Mouse (Mus musculus): ENCODE results near the gene Cd52. TPM values are rescaled to one million over a fixed set of nuclear protein-coding genes. Genes with fewer than 3 reads are reported as not detected.

Cd52 gene
- polyA plus RNA-seq, 1 experiment from 2014 or later = 19.7 TPM

DNA sequence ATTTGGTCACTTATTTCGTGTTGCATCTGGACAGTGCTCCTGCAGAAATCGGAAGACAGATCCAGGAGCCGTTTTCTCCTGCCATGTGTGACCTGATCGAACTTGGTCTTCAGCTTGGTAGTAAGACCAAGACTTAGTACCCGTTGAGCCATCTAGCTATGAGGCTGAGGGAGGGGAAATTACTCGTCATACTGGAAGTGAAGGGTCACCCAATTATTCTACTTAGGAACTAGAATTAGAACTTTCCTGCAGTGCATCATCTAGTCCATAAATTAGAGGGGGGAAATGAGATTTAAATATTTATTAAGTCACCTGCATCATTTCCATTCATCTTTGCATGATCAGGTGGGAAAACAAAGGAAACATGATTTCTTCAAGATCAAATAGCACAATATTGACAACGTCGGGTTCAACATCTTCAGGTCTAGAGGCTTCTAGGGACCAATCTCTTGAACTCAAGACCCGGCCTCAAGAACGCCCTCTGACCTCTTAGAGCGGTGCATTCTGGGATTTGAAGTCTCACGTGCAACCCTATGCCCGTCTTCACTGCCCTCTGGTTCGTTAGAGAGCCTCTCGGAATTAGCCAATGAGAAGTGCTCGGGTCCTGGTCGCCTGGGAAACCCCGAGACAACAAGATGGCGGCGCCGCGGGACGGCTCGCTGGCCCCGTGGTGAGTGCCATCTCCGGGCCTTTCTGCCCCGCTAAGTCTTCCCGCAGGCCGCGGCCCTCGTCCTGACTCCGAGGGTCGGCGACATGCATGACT is 7.3 kb upstream of the Cd52 start, which contains the start of gene Ubxn11:
Gene Ubxn11, plus strand, starts transcription at position 592 of the 763 bp plus-strand sequence.
- 17% methylated on average over 34 of the region's 34 CpGs for WGBS

DNA sequence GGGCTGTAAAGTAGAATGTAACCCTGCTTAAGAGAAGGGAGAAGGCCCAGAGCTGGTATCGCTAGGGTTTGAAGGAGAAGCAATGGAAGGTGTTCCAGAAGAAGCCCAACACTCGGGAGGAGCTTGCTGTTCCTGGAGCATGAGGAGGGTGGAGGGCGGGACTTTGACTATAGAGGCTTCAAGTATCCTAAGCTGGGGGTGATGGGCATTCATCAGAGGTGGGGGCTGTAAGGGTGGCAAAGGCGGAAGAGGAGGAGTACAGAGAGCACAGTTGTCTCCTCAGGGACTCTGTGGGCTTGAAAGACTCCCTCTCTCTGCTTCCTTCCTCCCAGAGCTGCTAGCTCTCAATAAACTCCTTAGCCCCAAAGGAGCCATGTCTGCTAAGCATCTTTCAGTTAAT is 5.4 kb upstream of the Cd52 start:
- WGBS = 81% methylated on average over 4 of the region's 4 CpGs
- Histone ChIP-seq H3K4me1 (peaks cover 6% of the 10 kb centered on the region), H3K36me3 (no peaks in the 10 kb centered on the region), H3K27ac (no peak overlapping the region), H3K9me3 (no peaks in the 10 kb centered on the region), H3K4me2 (no peak overlapping the region), H3K27me3 (no peaks in the 10 kb centered on the region), H3K9ac (no peak overlapping the region), H3K4me3 (no peak overlapping the region)
- ATAC-seq (ENCODE audit: borderline replicate concordance, extremely low read depth, low FRiP score, low TSS enrichment) = no peak

More for the DNA sequence above, 7.3 kb upstream of the Cd52 start, which contains the start of gene Ubxn11:
- no peaks in the 10 kb centered on the region for H3K9me3 ChIP-seq
- H3K4me3 ChIP-seq = peak within 1 kb of the TSS; percentile 64
- H3K36me3 ChIP-seq = no peaks in the 10 kb centered on the region
- H3K4me1 ChIP-seq = peaks cover 6% of the 10 kb centered on the region
- no peak within 1 kb of the TSS for H3K27ac ChIP-seq
- no peaks in the 10 kb centered on the region for H3K27me3 ChIP-seq
- peak within 1 kb of the TSS; percentile 64 for H3K4me2 ChIP-seq
- H3K9ac ChIP-seq = peak within 1 kb of the TSS; percentile 58
- ATAC-seq (ENCODE audit: borderline replicate concordance, extremely low read depth, low FRiP score, low TSS enrichment) = peak; percentile 94

DNA sequence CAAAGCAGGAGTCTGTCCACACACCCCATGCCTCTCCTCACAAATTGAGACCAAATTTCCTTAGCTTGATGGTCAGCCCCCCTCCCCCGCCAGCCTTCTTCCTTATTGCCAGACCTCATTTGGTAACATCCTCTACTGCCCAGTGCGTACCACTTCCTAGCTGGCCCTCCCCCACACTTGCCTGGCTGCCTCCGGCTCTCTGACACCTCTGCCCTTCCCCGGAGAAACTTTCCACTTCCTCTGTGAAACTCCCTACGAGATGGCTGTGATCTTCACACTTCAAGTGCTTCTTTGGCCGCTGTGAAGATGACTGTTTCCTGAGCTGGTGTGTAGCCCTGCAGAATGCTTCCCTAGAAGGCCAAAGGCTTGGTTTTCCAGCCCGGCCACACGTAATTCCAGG is 3.7 kb upstream of the Cd52 start:
- no peaks in the 10 kb centered on the region for H3K36me3 ChIP-seq
- 34% methylated on average over 8 of the region's 8 CpGs for WGBS
- no peak for ATAC-seq (ENCODE audit: borderline replicate concordance, extremely low read depth, low FRiP score, low TSS enrichment)
- no peak overlapping the region for H3K9ac ChIP-seq
- H3K4me3 ChIP-seq = no peak overlapping the region
- no peaks in the 10 kb centered on the region for H3K9me3 ChIP-seq
- H3K4me1 ChIP-seq = peaks cover 6% of the 10 kb centered on the region
- H3K27ac ChIP-seq = no peak overlapping the region
- H3K4me2 ChIP-seq = no peak overlapping the region
- no peaks in the 10 kb centered on the region for H3K27me3 ChIP-seq

DNA sequence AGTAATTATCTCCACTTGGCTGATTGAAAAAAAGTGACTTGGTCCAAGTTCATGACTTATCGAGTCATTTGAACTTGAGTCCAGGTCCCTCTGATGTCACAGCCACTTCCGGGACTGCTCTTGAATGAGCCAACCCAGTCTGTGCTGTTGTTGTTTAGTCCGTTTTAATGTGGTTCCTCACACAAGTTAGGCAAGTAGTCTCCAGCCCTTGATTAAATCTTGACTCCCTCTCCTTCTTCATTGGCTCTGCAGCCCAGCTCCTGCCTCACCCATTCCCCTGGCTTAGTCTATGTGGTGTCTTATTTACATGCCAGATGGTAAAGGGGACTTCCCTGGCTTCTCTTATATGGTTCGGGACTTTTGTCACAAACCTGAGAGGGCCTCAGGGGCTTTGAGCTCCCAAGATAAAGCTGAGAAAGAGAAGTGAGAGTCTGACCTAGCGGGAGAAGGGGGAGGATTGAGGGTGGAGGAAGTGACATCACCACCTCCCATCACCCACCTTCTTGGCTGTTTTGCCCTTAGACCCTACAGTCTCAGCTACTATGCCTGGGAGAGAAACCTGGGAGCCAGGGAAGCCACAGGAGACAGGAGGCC is 2.2 kb upstream of the Cd52 start:
- Histone ChIP-seq H3K36me3 (no peaks in the 10 kb centered on the region), H3K27ac (no peak overlapping the region), H3K4me2 (no peak overlapping the region), H3K27me3 (no peaks in the 10 kb centered on the region), H3K9ac (no peak overlapping the region), H3K4me1 (no peaks in the 10 kb centered on the region), H3K4me3 (no peak overlapping the region), H3K9me3 (no peaks in the 10 kb centered on the region)
- 63% methylated on average over 5 of the region's 5 CpGs for WGBS
- no peak for ATAC-seq (ENCODE audit: borderline replicate concordance, extremely low read depth, low FRiP score, low TSS enrichment)

DNA sequence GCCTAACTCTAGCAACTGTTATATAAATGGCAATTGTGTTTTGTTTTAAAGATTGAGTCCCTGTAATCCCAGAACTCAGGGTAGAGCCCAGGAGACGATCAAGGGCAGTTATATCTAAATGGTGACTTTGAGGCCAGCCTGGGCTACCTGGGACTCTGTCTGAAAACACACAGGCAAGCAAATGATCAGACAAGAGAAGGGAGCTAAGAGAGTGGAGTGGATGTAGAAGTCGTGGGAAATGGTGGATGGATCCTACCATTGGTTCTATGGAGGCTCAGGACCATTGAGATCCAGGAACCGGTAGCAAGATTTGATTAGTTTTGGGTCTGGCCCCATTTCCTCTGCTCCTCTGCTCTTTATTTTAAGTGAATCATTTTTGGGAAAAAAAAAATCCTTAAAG is 1.2 kb upstream of the Cd52 start:
- no peak for ATAC-seq (ENCODE audit: borderline replicate concordance, extremely low read depth, low FRiP score, low TSS enrichment)
- 82% methylated on average over 3 of the region's 3 CpGs for WGBS
- Histone ChIP-seq H3K27ac (no peak overlapping the region), H3K36me3 (no peaks in the 10 kb centered on the region), H3K9me3 (no peaks in the 10 kb centered on the region), H3K4me1 (no peaks in the 10 kb centered on the region), H3K9ac (no peak overlapping the region), H3K4me3 (no peak overlapping the region), H3K4me2 (no peak overlapping the region), H3K27me3 (no peaks in the 10 kb centered on the region)

DNA sequence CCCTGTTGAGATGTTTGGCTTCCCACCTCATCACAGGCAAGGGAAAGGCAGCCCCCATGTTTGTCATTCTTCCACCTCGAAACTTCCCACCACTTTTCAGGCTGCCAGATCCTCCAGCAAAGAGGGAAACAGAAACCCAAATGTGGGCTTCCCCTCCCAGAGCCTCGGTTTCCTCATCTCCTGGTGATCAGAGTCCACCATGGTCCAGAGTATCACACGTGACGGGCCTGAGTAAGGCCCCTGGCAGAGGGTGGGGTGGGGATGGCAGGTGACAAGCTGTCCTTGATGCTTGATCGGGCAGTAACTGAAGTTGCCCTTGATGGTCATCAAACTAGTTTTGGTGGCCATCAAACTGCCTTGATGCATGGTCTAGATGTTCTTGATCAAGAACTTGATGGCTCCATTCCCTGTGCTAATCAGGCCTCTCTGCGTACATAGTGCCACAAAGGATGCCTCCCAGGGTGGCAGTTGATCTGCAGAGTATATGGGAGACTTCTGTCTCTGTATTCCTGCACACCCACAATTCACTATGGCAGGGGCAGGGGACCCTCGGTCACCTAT is 798 bp downstream of the Cd52 start:
- Histone ChIP-seq H3K27me3 (no peaks in the 10 kb centered on the region), H3K9me3 (no peaks in the 10 kb centered on the region), H3K9ac (no peak overlapping the region), H3K27ac (no peak overlapping the region), H3K4me2 (no peak overlapping the region), H3K36me3 (no peaks in the 10 kb centered on the region), H3K4me1 (no peaks in the 10 kb centered on the region), H3K4me3 (no peak overlapping the region)
- no peak for ATAC-seq (ENCODE audit: borderline replicate concordance, extremely low read depth, low FRiP score, low TSS enrichment)
- 74% methylated on average over 7 of the region's 7 CpGs for WGBS

DNA sequence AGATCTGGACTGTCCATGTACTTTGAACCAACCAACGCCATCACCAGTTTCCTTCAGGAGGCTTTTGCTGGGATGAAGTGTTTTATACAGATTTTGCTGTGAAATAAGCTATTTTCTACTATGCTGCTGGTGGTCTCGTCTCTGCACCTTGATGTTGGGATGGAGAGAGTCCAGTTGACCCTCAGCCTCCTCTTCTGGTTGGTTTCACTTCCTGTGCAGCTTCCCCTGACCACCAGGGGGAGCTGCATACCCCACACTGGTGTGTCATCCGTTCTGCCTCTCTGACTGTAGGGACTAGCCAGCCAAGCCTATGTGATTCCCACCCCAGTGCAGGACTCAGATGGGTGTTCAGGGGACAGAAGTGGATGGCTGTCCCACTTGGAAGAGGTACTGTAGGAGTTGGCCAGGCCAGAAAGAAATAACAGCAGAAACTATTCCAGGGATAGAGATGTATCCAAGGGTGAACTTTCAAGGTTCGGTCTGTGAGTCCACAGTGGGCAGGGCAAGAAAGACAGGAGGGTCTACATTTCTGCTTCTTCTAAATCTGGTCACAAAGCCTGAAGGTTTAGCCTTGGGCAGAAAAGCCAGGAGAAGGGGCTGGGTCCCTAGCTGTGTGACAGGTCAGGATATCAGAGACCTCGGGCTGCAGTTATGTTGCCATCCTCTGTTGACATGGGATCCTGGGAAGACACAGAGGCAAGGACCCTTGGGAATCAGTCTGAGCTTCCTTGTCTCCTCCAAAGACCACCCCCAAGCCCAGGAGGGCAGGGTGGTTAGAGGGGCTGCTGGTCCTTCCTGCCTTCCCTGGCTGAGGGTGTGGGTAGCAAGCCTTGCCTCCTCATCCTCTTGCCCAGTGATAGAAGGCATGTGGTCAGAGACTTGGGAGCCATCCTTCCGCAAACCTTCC is 2.2 kb downstream of the Cd52 start:
- WGBS = 67% methylated on average over 6 of the region's 6 CpGs
- no peaks in the 10 kb centered on the region for H3K36me3 ChIP-seq
- H3K27ac ChIP-seq = no peak overlapping the region
- no peaks in the 10 kb centered on the region for H3K9me3 ChIP-seq
- H3K27me3 ChIP-seq = no peaks in the 10 kb centered on the region
- H3K9ac ChIP-seq = no peak overlapping the region
- no peak for ATAC-seq (ENCODE audit: borderline replicate concordance, extremely low read depth, low FRiP score, low TSS enrichment)
- H3K4me3 ChIP-seq = no peak overlapping the region
- H3K4me2 ChIP-seq = no peak overlapping the region
- no peaks in the 10 kb centered on the region for H3K4me1 ChIP-seq

DNA sequence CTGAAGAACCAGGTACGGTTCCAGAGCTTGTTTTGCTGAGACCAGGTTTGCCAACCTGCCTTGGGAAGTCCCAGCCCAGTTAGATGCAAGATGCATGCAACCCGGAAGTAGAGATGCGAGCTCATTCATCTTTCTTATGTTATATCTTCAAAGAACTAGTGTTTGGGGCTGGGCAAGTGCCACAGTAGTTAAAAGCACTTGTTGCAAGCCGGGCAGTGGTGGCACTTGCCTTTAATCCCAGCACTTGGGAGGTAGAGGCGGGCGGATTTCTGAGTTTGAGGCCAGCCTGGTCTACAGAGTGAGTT is 3.7 kb downstream of the Cd52 start:
- no peaks in the 10 kb centered on the region for H3K9me3 ChIP-seq
- WGBS = 78% methylated on average over 6 of the region's 6 CpGs
- H3K36me3 ChIP-seq = no peaks in the 10 kb centered on the region
- no peaks in the 10 kb centered on the region for H3K4me1 ChIP-seq
- H3K27ac ChIP-seq = no peak overlapping the region
- ATAC-seq (ENCODE audit: borderline replicate concordance, extremely low read depth, low FRiP score, low TSS enrichment) = no peak
- H3K27me3 ChIP-seq = no peaks in the 10 kb centered on the region
- no peak overlapping the region for H3K9ac ChIP-seq
- no peak overlapping the region for H3K4me2 ChIP-seq
- H3K4me3 ChIP-seq = no peak overlapping the region

DNA sequence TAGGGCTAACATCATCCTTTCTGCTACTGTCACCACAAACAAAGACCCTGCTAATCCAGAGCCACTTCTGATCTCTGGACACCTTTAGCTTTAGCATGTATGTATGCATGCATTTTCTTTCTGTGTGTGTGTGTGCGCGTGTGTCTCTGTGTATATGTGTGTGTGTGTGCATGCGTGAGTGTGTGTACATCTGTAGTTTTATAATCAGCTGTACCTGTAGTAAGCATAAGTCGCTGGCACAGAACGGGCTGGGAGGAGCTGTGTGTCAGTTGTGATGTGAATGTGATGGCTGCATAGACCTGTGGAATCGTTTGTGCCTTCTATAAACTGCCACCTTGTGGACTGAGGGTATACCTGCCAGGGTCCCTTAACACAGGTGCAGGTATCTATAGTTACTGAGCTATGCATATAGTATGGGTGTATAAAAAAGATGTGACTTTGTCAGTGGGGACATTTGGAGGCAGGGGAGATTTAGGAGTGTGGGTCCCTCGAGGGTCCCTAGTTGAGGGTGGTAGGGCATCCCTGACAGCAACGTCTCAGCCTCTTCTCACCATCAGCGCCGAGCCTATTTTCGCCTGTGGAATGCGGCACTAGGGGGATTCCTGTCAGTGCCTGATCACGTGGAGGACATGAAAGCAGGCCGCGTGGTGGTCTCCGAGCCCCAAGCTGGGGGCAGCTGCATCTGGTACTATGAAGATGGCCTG is 4.2 kb downstream of the Cd52 start:
- no peak for ATAC-seq (ENCODE audit: borderline replicate concordance, extremely low read depth, low FRiP score, low TSS enrichment)
- H3K4me2 ChIP-seq = no peak overlapping the region

DNA sequence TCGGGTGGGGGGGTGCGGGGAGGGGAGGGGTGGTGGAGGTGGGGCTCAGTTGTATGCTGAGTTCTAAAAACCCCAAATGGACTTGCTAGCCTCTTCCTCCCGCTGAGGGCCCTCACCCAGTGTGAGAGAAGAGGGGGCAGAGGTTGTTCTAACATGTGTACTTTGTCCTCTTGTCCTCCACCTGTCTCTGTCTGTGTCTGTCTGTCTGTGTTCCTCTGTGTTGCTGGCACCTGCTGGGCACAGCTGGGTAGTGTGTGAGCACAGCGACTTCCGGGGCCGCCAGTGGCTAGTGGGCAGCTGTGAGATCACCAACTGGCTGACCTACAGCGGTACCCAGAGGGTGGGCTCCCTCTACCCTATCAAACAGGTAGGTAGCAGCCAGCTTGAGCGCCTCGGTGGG is 5.9 kb downstream of the Cd52 start:
- 75% methylated on average over 9 of the region's 9 CpGs for WGBS
- no peak overlapping the region for H3K9ac ChIP-seq
- no peaks in the 10 kb centered on the region for H3K27me3 ChIP-seq
- H3K4me2 ChIP-seq = no peak overlapping the region
- no peak overlapping the region for H3K4me3 ChIP-seq
- no peaks in the 10 kb centered on the region for H3K36me3 ChIP-seq
- H3K9me3 ChIP-seq = no peaks in the 10 kb centered on the region
- no peaks in the 10 kb centered on the region for H3K4me1 ChIP-seq
- H3K27ac ChIP-seq = no peak overlapping the region
- ATAC-seq (ENCODE audit: borderline replicate concordance, extremely low read depth, low FRiP score, low TSS enrichment) = no peak

More for the DNA sequence above, 4.2 kb downstream of the Cd52 start:
- no peaks in the 10 kb centered on the region for H3K9me3 ChIP-seq
- H3K4me3 ChIP-seq = no peak overlapping the region
- no peaks in the 10 kb centered on the region for H3K4me1 ChIP-seq
- H3K27me3 ChIP-seq = no peaks in the 10 kb centered on the region
- H3K9ac ChIP-seq = no peak overlapping the region
- H3K36me3 ChIP-seq = no peaks in the 10 kb centered on the region
- 72% methylated on average over 16 of the region's 16 CpGs for WGBS
- H3K27ac ChIP-seq = no peak overlapping the region

DNA sequence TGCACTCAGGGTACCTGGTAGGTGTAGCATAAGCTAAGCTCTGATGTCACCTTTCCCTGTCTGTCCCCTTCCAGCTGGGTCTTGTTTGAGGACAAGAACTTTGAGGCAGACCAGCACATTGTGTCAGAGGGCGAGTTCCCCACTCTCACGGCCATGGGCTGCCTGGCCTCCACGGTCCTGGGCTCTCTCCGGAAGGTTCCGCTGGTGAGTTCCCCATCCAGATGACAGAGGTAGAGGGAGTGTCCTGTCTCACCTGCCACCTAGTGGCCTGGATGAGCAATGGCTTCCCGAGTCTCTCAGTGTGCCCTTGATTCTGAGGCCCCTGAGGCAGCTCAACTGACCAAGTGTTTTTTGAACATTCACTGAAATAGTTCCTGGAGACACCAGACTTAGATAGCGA is 7.5 kb downstream of the Cd52 start:
- 29% methylated on average over 7 of the region's 7 CpGs for WGBS
- ATAC-seq (ENCODE audit: borderline replicate concordance, extremely low read depth, low FRiP score, low TSS enrichment) = no peak
- no peak overlapping the region for H3K4me2 ChIP-seq

More for the DNA sequence above, 7.5 kb downstream of the Cd52 start:
- Histone ChIP-seq H3K27me3 (no peaks in the 10 kb centered on the region), H3K4me3 (no peak overlapping the region), H3K27ac (no peak overlapping the region), H3K9ac (no peak overlapping the region), H3K4me1 (no peaks in the 10 kb centered on the region), H3K9me3 (no peaks in the 10 kb centered on the region), H3K36me3 (no peaks in the 10 kb centered on the region)

All from lung, embryonic 15.5 days (tissue).